Mouse (Mus musculus) heart, adult 2 months (tissue): Measurements from ENCODE around the gene Rag1.

ENCODE experiments used
- CTCF ChIP-seq: fragments of 200-600 bp; IDR thresholded peaks from 2 replicates; pipeline ENCODE4 v1.8.1; 2022; ENCODE audit warnings: antibody characterized with exemption, mild to moderate bottlenecking, moderate library complexity
- POLR2A ChIP-seq: fragments of 200-500 bp; IDR thresholded peaks from 2 replicates; pipeline ENCODE4 v1.6.1; 2011; ENCODE audit warnings: mild to moderate bottlenecking, low read depth, low read length, control low read depth; ENCODE audit not compliant: insufficient read depth

DNA sequence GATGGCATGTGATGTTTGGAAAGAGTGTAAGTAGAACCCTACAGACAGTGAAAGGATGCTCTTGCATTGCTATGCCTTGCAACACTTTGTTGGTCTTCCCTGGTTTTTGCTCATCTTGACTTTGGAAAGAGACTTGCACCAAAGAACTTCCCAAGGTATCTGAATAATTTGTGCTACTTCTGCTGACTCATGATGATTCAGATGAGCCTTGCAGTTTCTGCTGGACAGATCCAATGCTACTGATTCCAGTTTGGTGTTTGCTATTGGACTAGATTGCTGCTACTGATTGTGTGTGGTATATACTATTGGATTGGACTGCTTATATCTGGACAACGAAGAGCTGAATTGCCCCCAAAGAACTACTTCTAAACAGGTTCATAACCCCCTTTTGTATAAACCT, 46.2 kb downstream of the Rag1 start:
- TF ChIP-seq CTCF = no peak
- TF ChIP-seq POLR2A = no peak
